Mouse (Mus musculus) spleen, postnatal 14 days (tissue): ENCODE data around the gene Zfp563.

ENCODE experiments used
- DNase-seq, 2 experiments: peaks; one replicate each; pipeline ENCODE4 v3.0.0; 2021 to 2022; ENCODE audit warnings: low spot score in 2 of 2

Zfp563 gene

GRCm38 (mm10) chr17:33089220-33089949 is at the start of gene Zfp563:
TSS of gene Zfp563 (plus strand) at chr17:33089310.
- peak; percentile 61 to 74 for DNase-seq

- DNase-seq = no peak
These were observed 30.3 kb upstream of the Zfp563 start for GRCm38 (mm10) chr17:33058791-33059190.

GRCm38 (mm10) chr17:33063001-33063400 is 26.1 kb upstream of the Zfp563 start:
- DNase-seq = no peak

- no peak for DNase-seq
These were observed 21.2 kb upstream of the Zfp563 start, which contains the start of gene 4921501E09Rik for GRCm38 (mm10) chr17:33067958-33068357. TSS of gene 4921501E09Rik (minus strand) at chr17:33068058.

- no peak for DNase-seq
These were observed 2.5 kb downstream of the Zfp563 start for GRCm38 (mm10) chr17:33091630-33092029.

- peak; percentile 13 to 47 for DNase-seq
These were observed 3.5 kb downstream of the Zfp563 start for GRCm38 (mm10) chr17:33092391-33093193.

- no peak for DNase-seq
These were observed 8.3 kb downstream of the Zfp563 start for GRCm38 (mm10) chr17:33097396-33097795.

- DNase-seq = no peak
These were observed 35.4 kb downstream of the Zfp563 start for GRCm38 (mm10) chr17:33124546-33124945.

GRCm38 (mm10) chr17:33126257-33126656 is 37.1 kb downstream of the Zfp563 start:
- DNase-seq = no peak

- DNase-seq = no peak
These were observed 50.2 kb downstream of the Zfp563 start, which contains the start of gene Morc2b for GRCm38 (mm10) chr17:33139261-33139820. TSS of gene Morc2b (minus strand) at chr17:33139683.
